Mouse (Mus musculus) embryonic stem cell, embryonic (primary cell): ENCODE data around the gene Olfr1154.

Experiments used
- CTCF ChIA-PET, 4 experiments: fragments of 300-600 bp in 2 of 4; fragments of 350-600 bp in 2 of 4; sonication (Branson Sonifier 250); formaldehyde crosslinking; loops; one replicate each; lab custom pipeline; 2022; ENCODE audit warnings: inconsistent platforms in 2 of 4; lab: Charles Lee
- POLR2A ChIA-PET, 4 experiments: fragments of 300-600 bp in 2 of 4; fragments of 350-600 bp in 2 of 4; sonication (Branson Sonifier 250); formaldehyde crosslinking; loops; one replicate each; lab custom pipeline; 2022; ENCODE audit warnings: antibody characterized with exemption in 4 of 4, inconsistent platforms in 1 of 4; lab: Charles Lee

Olfr1154 gene

DNA sequence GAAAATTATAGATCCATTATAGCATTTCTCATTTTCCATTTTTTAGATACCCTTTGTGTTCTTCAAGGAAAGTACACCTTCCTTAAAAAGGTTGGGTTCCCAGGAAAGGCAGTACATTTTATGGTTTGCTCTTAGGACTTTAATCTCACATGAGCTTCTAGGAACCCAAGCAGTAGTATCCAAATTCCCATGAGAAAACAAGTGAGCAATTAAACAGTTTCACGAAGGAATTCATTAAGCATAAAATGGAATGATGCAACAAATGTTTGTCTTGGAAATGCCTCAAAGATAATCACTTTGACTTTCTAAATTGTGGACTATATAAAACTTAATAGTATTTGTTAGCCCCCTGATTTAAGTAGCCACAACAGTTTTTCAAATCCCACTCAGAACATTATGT, at the start of gene Olfr1154:
Olfr1154 (minus strand) TSS at position 101 of the 400 bp plus-strand sequence.
- CTCF ChIA-PET = no interaction called here
- POLR2A ChIA-PET = no interaction called here

DNA sequence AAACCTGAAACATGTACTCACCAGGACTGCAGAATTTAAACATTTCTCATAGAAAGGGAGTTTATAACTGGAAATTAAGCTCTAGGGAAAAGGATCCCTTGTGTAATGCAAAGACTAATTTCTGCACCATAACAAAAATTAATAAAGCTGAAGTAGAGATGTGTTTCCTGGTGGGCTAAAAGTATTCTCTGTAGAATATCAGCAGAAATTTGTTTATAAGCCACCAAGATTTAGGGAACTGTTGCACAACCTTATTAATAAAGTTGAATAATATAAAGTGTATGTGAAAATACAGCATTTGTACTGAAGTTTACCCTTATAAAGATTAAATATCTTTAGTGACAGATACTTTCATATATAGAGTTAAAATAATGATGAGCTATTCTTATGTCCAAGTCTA, 48.0 kb upstream of the Olfr1154 start, which contains the start of gene Olfr1156:
Olfr1156 (minus strand) TSS at position 101 of the 400 bp plus-strand sequence.
- POLR2A ChIA-PET = no interaction called here
- CTCF ChIA-PET = no interaction called here

DNA sequence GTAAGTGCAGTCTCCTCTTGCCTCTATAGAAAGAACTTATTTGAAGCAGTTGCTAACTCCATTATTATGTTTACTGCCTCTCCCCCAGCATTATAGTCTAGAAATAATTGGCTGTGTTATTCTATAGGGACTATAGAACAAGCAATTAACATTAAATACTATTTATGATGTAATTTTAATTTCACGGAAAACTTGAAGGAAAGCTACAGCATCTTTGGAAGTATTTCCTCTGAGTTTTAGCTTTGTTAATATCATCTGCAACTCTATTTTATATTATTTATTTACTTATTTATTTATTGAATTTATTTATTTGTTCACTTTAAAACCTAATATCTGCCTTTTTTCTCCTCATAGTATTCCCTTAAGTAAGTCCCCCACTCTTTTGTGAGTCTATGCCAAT, 40.1 kb upstream of the Olfr1154 start, which contains the start of gene Olfr1155:
Olfr1155 (minus strand) TSS at position 101 of the 400 bp plus-strand sequence.
- CTCF ChIA-PET = no interaction called here
- POLR2A ChIA-PET = no interaction called here

DNA sequence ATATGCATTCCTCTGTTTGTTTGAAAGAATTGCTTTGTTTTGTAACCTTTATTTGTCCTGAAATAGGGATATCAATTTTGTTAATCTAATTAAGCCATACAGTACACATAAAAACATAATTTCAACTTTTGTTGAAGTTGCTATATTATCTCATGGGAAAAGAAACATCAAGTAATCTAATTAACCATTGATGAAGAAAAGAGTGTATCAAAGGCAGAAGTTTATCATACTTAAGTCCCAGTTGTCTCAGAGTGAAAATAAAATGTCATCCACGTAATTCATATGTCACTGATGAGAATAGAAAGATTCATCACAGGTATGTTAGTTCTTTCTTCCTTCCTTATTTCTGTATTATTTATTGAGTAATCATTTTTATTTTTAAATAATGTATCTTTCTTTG, 10.3 kb downstream of the Olfr1154 start, which contains the start of gene Olfr1153:
Olfr1153 (plus strand) TSS at position 301 of the 400 bp plus-strand sequence.
- CTCF ChIA-PET = no interaction called here
- POLR2A ChIA-PET = no interaction called here

DNA sequence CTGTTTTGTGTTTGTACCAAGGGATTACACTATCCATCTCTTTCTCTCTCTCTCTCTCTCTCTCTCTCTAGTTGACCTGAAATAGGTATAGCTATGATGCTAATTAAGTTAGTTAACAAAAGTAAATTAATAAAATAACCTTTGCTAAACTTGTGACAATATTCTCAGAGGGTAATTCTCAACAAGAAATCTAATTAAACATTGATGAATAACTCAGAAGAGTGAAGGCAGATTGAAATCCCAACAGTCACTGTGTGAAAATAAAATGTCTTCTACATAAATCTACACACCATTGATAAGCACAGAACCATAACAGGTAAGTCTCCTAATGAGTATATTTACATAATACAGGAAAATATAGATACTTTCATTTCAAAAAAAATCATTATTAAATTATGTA, 38.8 kb downstream of the Olfr1154 start, which contains the start of gene Olfr1152:
Olfr1152 (plus strand) TSS at position 301 of the 400 bp plus-strand sequence.
- POLR2A ChIA-PET = no interaction called here
- CTCF ChIA-PET = no interaction called here

DNA sequence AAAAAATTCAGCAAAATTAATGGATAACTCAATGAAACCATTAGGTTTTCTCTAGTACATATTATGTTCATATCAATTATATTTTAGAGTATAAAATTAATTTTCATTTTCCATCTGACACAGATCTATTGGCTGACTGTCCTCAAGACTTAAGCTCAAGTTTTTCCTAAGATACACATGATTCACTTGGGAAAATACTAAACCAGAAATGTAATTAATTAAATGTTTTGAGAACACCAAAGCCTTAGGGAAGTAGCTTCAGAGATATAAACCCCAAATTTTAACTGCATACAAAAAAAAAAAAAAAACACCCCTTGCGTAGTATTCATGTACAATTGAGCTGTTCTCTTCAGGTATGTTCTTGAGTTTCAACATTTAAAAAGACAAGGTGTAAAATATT, 49.4 kb downstream of the Olfr1154 start, which contains the start of gene Olfr1151:
Olfr1151 (plus strand) TSS at position 301 of the 400 bp plus-strand sequence.
- ChIA-PET POLR2A (no interaction called here), CTCF (no interaction called here)
